Mouse (Mus musculus): ENCODE data around the gene Pde4c. TPM values are rescaled to one million over a fixed set of nuclear protein-coding genes. Genes with fewer than 3 reads are reported as not detected.

Pde4c gene
- 8.2 and 8.4 TPM in 2 replicates for polyA plus RNA-seq (2012; ENCODE audit: low replicate concordance)

DNA sequence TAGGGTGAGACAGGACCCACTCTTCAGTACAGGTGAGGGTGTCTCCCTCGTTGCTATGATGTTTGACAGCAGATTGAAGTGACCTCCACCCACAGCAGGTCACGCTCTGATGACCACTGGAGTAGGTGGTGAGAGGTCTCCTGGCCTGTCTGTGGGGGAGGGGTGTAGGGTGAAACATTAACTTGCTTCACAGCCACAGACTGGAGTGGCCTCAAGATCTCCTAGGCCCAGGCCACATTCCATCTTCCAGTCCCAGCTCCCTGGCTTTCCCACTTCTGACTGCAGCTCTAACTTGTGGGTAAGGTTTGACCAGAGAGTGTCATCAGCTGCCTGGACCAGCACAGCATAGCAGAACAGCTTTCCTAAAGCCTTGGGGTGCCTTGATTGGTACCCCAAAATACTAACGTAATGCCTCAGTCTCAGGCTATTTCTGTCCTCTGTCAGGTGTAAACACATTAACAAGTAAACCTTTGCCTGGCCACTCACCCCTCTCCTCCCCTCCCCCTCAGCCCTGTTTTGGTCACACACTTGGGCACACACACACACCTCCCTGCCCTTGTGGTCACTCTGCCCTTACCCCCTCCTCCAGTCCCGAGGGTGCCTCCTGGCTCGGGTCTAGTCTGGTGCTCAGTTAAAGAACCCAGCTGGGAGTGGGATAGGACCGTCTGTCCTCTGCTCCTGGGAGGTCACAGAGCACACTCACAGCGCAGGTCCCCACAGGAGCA is at the start of gene Pde4c:
Pde4c (plus strand) TSS at position 235 of the 725 bp plus-strand sequence.

DNA sequence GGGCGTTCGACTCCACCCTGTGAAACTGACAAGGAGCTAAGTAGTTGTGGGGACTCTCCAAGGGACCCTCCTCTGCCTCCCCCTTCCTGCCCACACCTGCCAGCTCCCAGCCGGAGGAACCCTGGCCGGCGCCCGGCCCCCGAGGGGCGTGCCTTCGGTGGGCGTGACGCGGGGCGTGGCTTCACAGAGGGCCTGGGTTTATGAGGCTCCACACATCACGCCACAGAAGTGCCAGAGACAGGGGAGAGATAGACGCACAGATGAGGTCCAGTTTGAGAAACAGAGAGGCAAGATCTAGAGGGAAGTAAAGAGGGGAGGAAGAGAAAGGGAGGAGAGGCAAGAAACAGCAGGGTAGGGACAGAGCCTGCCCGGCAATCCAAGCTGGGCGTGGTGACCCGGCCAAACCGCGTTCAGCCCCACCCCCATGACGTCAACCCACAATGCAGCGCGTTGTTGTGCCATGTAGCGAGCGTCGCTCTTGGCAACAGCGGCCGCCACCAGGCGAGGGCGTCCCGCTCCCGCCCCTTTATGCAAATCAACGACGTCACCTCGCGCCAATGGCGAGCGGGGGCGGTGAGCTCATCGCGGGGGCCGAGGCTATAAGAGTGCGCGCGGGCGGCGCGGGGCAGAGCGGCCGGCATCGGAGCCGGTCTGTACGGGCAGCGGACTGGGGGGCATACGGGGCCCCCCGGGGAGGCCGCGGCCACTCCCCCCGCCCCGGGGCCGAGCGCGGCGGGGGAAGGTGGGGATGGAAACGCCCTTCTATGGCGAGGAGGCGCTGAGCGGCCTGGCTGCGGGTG is 25.0 kb upstream of the Pde4c start, which contains the start of gene Jund:
Jund (plus strand) TSS at position 640 of the 800 bp plus-strand sequence.

DNA sequence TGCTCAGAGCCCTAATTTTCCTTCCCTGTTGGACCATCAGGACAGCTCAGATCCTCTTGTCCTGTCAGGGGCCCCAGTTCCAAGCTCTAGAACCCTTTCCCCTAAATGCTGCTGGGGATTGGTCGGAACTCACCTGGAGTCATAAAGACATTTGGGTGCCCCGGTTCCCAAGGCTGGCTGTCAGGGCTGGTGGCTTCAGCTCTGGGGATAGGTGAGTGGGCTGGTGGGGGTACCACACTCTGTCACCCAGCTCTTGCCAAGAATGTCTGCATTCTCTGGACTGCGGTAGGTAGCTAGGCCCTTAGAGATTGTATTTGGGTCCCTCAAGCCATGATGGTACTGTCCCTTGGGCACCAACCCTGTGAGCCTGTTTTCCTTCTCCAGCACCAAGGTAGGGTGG is 20.2 kb upstream of the Pde4c start, which contains the start of gene Iqcn:
Iqcn (plus strand) TSS at position 171 of the 400 bp plus-strand sequence.

DNA sequence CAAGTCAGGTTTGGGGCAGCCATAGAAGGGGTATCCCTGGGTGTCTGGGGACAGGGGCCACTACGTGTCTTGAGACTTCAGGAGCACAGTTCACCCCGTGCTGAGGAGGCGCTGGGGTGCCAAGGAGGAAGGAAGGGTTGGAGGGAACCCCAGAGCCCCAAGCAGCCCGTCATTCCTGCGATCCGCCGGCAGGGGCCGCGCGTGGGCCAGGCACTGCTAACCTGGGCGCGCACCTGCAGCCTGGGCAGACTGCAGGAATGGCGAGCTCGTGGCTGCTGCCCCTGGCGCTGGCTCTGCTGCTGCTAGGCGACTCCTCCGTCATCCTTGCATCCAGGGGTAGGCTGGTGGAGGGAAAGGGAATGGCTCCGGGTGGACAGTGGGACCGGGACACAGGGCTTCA is 5.2 kb upstream of the Pde4c start, which contains the start of gene Gm3336:
Gm3336 (plus strand) TSS at position 247 of the 400 bp plus-strand sequence.

DNA sequence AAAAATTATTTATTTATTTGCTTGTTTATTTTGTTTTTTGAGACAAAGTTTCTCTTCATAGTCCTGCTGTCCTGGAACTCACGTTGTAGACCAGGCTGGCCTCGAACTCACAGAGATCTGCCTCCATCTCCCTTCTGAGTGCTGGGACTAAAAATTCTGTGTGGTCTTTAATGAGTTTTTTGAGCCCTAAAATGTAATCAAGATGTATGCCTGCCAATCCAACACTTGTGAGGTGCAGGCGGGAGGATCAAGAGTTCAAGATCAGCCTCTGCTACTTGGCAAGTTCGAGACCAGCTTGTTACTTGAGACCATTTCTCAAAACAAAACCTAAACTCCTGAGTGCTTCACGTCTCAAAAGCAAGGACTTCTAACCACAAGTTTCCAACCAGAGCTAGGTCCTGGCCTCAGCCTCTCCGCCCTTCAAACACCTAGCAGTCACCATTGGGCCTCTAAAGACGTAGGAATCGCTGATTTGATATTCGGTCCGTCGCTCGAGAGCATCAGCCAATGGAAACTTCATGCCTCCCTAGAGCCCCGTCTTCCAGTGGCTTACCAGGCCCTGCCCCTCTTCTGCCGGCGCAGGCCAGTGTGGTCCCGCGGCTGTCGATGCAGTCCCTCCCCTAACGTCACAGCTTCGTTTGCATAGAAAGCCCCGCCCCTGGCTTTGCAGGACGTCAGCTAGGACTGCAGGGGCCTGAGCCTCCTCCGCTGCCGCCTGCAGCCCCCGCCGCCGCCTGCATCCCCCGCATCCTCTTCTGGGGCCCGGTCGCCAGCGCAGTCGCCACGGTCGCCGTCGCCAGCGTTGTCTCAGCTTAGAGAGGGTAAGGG is 30.7 kb downstream of the Pde4c start, which contains the start of gene Rab3a:
Rab3a (plus strand) TSS at position 637 of the 828 bp plus-strand sequence.

DNA sequence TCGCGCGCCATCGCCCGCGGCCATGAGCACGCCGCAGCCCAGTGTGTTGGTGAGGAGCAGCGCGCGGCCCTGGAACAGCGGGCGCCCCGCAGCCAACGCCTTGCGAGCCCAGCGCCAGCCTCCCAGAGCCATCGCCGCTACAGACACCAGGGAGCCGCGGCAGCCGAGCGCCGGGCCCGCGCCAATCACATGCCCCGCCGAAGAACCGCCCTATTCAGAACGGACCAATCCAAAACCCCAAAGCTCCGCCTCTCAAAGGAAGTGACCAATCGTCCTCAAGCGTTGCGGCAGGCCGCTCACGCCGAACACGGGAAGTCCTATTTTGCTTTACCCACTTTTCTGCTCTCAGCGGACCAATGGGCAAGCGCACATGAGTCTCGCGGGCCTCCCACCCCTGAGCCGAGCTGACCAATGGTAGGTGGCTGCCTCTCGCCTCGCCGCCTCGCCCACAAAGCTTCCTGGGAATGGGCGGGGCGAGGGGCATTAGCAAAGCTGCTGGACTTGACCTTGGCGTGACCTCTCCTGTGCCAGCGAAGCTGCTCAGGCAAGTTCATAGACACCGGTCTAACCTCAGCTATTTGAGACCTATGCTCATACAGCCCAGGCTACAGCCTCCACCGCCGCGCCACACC is 37.4 kb downstream of the Pde4c start, which contains the start of gene Mpv17l2:
Mpv17l2 (minus strand) TSS at position 172 of the 632 bp plus-strand sequence.

DNA sequence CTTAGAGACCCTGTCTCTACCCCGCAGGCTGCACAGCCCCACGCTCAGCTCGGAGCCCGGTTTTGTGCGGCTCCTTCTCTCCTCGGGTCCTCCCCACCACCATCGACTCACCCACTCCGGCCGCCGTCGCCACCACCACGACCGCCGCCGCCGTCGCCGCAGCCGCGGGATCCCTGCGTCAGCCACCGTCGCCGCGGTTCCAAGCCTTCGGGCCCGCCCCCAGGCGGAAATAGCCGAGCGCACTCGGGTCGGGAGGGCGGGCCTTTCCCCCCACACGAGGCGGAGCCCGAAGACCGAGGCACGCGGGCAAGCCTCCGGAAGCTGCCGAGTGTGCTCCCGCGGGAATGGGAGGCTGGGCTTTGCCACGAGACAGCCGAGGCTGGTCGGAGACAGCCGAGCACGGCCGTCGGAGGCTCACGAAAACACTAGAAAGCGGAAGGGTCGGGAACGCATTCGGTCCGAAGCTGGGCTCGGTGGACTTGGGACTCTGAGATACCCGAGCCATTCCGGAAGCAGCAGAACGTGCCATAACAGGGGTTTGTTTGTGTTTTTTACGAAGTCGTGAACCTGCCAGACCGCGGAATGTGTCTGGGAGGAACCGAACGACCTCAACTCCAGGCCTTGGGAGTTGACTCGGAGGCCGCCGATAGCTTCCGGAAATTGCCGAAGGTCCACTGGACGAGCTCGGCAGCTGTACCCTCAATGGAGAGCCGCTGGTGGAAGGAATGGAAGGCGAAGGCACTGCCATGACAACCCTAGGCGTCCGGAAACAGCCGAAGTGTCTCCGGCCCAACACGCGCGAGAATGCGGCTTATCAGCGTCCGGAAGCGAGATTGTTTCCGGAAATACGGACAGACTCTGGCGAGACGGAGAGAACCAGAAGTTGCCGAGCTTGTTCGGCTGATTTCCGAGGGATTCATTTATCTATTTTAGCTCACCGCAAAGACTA is 53.2 kb downstream of the Pde4c start, which contains the start of gene Pik3r2:
Pik3r2 (minus strand) TSS at position 218 of the 949 bp plus-strand sequence.

Other genes starting within 250 kb of the Pde4c start
- gene Klhl26, start 246.8 kb upstream of the Pde4c start, polyA plus RNA-seq (2012; ENCODE audit: low replicate concordance): 7.5 and 7.9 TPM in 2 replicates
- 0.34 TPM in 1 of 2 replicates, not detected in the other for gene Tmem59l, start 236.4 kb upstream of the Pde4c start, polyA plus RNA-seq (2012; ENCODE audit: low replicate concordance)
- 0.13 and 0.34 TPM in 2 replicates for gene Crlf1, start 230.6 kb upstream of the Pde4c start, polyA plus RNA-seq (2012; ENCODE audit: low replicate concordance)
- gene Rex1bd, start 217.0 kb upstream of the Pde4c start, polyA plus RNA-seq (2012; ENCODE audit: low replicate concordance): 130 and 215 TPM in 2 replicates
- gene Uba52, start 212.9 kb upstream of the Pde4c start, polyA plus RNA-seq (2012; ENCODE audit: low replicate concordance): 756 and 1,789 TPM in 2 replicates
- gene Fkbp8, start 196.0 kb upstream of the Pde4c start, polyA plus RNA-seq (2012; ENCODE audit: low replicate concordance): 658 and 1,767 TPM in 2 replicates
- gene Kxd1, start 195.8 kb upstream of the Pde4c start, polyA plus RNA-seq (2012; ENCODE audit: low replicate concordance): 25.8 and 38.2 TPM in 2 replicates
- 46.8 and 56.3 TPM in 2 replicates for gene Ell, start 184.3 kb upstream of the Pde4c start, polyA plus RNA-seq (2012; ENCODE audit: low replicate concordance)
- 123 and 176 TPM in 2 replicates for gene Isyna1, start 129.3 kb upstream of the Pde4c start, polyA plus RNA-seq (2012; ENCODE audit: low replicate concordance)
- gene Ssbp4, start 114.8 kb upstream of the Pde4c start, polyA plus RNA-seq (2012; ENCODE audit: low replicate concordance): 364 and 1,497 TPM in 2 replicates
- 40.3 and 51.0 TPM in 2 replicates for gene Lrrc25, start 107.6 kb upstream of the Pde4c start, polyA plus RNA-seq (2012; ENCODE audit: low replicate concordance)
- 0.58 and 1.2 TPM in 2 replicates for gene Gdf15, start 91.3 kb upstream of the Pde4c start, polyA plus RNA-seq (2012; ENCODE audit: low replicate concordance)
- gene Pgpep1, start 63.3 kb upstream of the Pde4c start, polyA plus RNA-seq (2012; ENCODE audit: low replicate concordance): 3.4 and 3.7 TPM in 2 replicates
- 257 and 405 TPM in 2 replicates for gene Lsm4, start 50.5 kb upstream of the Pde4c start, polyA plus RNA-seq (2012; ENCODE audit: low replicate concordance)
- gene Jund, start 24.8 kb upstream of the Pde4c start, polyA plus RNA-seq (2012; ENCODE audit: low replicate concordance): 801 and 2,923 TPM in 2 replicates
- gene Iqcn, start 20.3 kb upstream of the Pde4c start, polyA plus RNA-seq (2012; ENCODE audit: low replicate concordance): 0.03 TPM in 1 of 2 replicates, not detected in the other
- gene Gm3336, start 5.2 kb upstream of the Pde4c start, polyA plus RNA-seq (2012; ENCODE audit: low replicate concordance): 0.20 TPM in 1 of 2 replicates, not detected in the other
- 23.3 and 50.9 TPM in 2 replicates for gene Rab3a, start 31.0 kb downstream of the Pde4c start, polyA plus RNA-seq (2012; ENCODE audit: low replicate concordance)
- gene Mpv17l2, start 37.2 kb downstream of the Pde4c start, polyA plus RNA-seq (2012; ENCODE audit: low replicate concordance): 67.8 and 94.2 TPM in 2 replicates
- gene Pik3r2, start 53.0 kb downstream of the Pde4c start, polyA plus RNA-seq (2012; ENCODE audit: low replicate concordance): 55.0 and 106 TPM in 2 replicates
- 424 and 1,050 TPM in 2 replicates for gene Mast3, start 81.3 kb downstream of the Pde4c start, polyA plus RNA-seq (2012; ENCODE audit: low replicate concordance)
- gene Il12rb1, start 84.7 kb downstream of the Pde4c start, polyA plus RNA-seq (2012; ENCODE audit: low replicate concordance): 4.7 and 10.2 TPM in 2 replicates
- gene Arrdc2, start 116.0 kb downstream of the Pde4c start, polyA plus RNA-seq (2012; ENCODE audit: low replicate concordance): 68.9 and 169 TPM in 2 replicates
- gene Kcnn1, start 139.5 kb downstream of the Pde4c start, polyA plus RNA-seq (2012; ENCODE audit: low replicate concordance): 0.33 and 0.61 TPM in 2 replicates
- gene Ccdc124, start 150.2 kb downstream of the Pde4c start, polyA plus RNA-seq (2012; ENCODE audit: low replicate concordance): 116 and 130 TPM in 2 replicates
- 0.16 and 0.54 TPM in 2 replicates for gene Slc5a5, start 169.0 kb downstream of the Pde4c start, polyA plus RNA-seq (2012; ENCODE audit: low replicate concordance)
- 1,142 and 8,485 TPM in 2 replicates for gene Rpl18a, start 173.7 kb downstream of the Pde4c start, polyA plus RNA-seq (2012; ENCODE audit: low replicate concordance)
- gene Map1s, start 182.2 kb downstream of the Pde4c start, polyA plus RNA-seq (2012; ENCODE audit: low replicate concordance): 86.1 and 126 TPM in 2 replicates

All from hematopoietic multipotent progenitor cell, adult 10-12 weeks (in vitro differentiated cells).